In genomic region chr2:155751014-155751786, GRCm38 (mm10) we compare ENCODE assay signal across 8 mouse cellular contexts. TPM values are rescaled to one million over a fixed set of nuclear protein-coding genes. Genes with fewer than 3 reads are reported as not detected.
DNase-seq lines count a peak whose midpoint lies in the region; ATAC-seq lines count a peak whose summit lies in the region.

TSS of gene Procr (plus strand) at chr2:155751117.

- peak within 1 kb of the TSS; percentile 25 for H3K4me3 ChIP-seq in hindbrain, embryonic 11.5 days (ENCODE audit: low read depth, low read length)
- H3K4me3 ChIP-seq in limb, embryonic 15.5 days: peak within 1 kb of the TSS; percentile 41
- H3K4me3 ChIP-seq in midbrain, embryonic 15.5 days: peak within 1 kb of the TSS; percentile 23

- no peaks in the 10 kb centered on the region; the same call in 1 of the 2 replicates for H3K4me1 ChIP-seq in hindbrain, embryonic 11.5 days (replicated peaks; ENCODE audit: control insufficient read depth, insufficient read depth, low read length)
- H3K4me1 ChIP-seq in limb, embryonic 15.5 days: peaks cover 5% of the 10 kb centered on the region
- H3K4me1 ChIP-seq in midbrain, embryonic 15.5 days: peaks cover 7% of the 10 kb centered on the region; the same call in 1 of the 2 replicates

- ATAC-seq in hindbrain, embryonic 11.5 days (ENCODE audit: low FRiP score): no peak
- peak; percentile 75; the same call in 1 of the 2 replicates for ATAC-seq in limb, embryonic 15.5 days (ENCODE audit: insufficient number of reproducible peaks, low FRiP score, low TSS enrichment, low read depth)
- no peak for ATAC-seq in midbrain, embryonic 15.5 days (replicated peaks)

- H3K27me3 ChIP-seq in hindbrain, embryonic 11.5 days (ENCODE audit: control insufficient read depth, insufficient read depth, low read length): 0 out of 2 replicates have a peak, but pooled peaks cover 3% of the 10 kb centered on the region
- H3K27me3 ChIP-seq in limb, embryonic 15.5 days: peaks cover 3% of the 10 kb centered on the region; the same call in 1 of the 2 replicates
- peaks cover 8% of the 10 kb centered on the region for H3K27me3 ChIP-seq in midbrain, embryonic 15.5 days (replicated peaks)

- no peak within 1 kb of the TSS for H3K27ac ChIP-seq in hindbrain, embryonic 11.5 days (ENCODE audit: low read depth, low read length)
- no peak within 1 kb of the TSS for H3K27ac ChIP-seq in limb, embryonic 15.5 days
- H3K27ac ChIP-seq in midbrain, embryonic 15.5 days: no peak within 1 kb of the TSS

- DNase-seq in 3T3-L1 (ENCODE audit: low read depth, low spot score): peak; percentile 70
- DNase-seq in adrenal gland, postnatal 10 days: peak; percentile 72
- DNase-seq in forelimb bud, embryonic 11.5 days (ENCODE audit: low read depth, low spot score): peak; percentile 24
- peak; percentile 31 for DNase-seq in hindbrain, embryonic 11.5 days (ENCODE audit: low spot score)
- no peak for DNase-seq in layer of hippocampus, adult 9-10 months (ENCODE audit: low spot score)
- no peak for DNase-seq in layer of hippocampus, postnatal 14 days (ENCODE audit: low spot score in 2 of 2)

- no peaks in the 10 kb centered on the region for H3K9me3 ChIP-seq in hindbrain, embryonic 11.5 days (ENCODE audit: control insufficient read depth, low read length)
- H3K9me3 ChIP-seq in limb, embryonic 15.5 days: no peaks in the 10 kb centered on the region
- H3K9me3 ChIP-seq in midbrain, embryonic 15.5 days: no peaks in the 10 kb centered on the region

- WGBS in hindbrain, embryonic 11.5 days: 3% methylated on average over 25 of the region's 25 CpGs
- 2% methylated on average over 25 of the region's 25 CpGs for WGBS in limb, embryonic 15.5 days
- WGBS in midbrain, embryonic 15.5 days: 5% methylated on average over 25 of the region's 25 CpGs

- H3K9ac ChIP-seq in hindbrain, embryonic 11.5 days (ENCODE audit: low read depth, low read length): peak within 1 kb of the TSS; percentile 45
- H3K9ac ChIP-seq in limb, embryonic 15.5 days: peak within 1 kb of the TSS; percentile 40; the same call in 1 of the 2 replicates
- no peak within 1 kb of the TSS; the same call in 1 of the 2 replicates for H3K9ac ChIP-seq in midbrain, embryonic 15.5 days

- no peaks in the 10 kb centered on the region for H3K36me3 ChIP-seq in hindbrain, embryonic 11.5 days (ENCODE audit: control insufficient read depth, insufficient read depth, low read length)
- H3K36me3 ChIP-seq in limb, embryonic 15.5 days: no peaks in the 10 kb centered on the region
- H3K36me3 ChIP-seq in midbrain, embryonic 15.5 days (replicated peaks): no peaks in the 10 kb centered on the region

- H3K4me2 ChIP-seq in hindbrain, embryonic 11.5 days (replicated peaks; ENCODE audit: low read depth, low read length): peak within 1 kb of the TSS; percentile 49
- H3K4me2 ChIP-seq in limb, embryonic 15.5 days: peak within 1 kb of the TSS; percentile 68
- peak within 1 kb of the TSS; percentile 45 for H3K4me2 ChIP-seq in midbrain, embryonic 15.5 days

RNA-seq across cellular contexts. Expression of gene Procr, which starts in this region (rescaled TPM):
- 10 to 100 TPM; 20.6 to 34.4 TPM for total RNA-seq in adrenal gland, postnatal 10 days (2021)
- polyA plus RNA-seq in hindbrain, embryonic 11.5 days (2014; fragmentation: Nextera tagmentation; extraction: Ambion mirVana): 2.5 and 3.1 TPM in 2 replicates
- polyA plus RNA-seq in limb, embryonic 15.5 days (2015; fragmentation: Nextera tagmentation; extraction: Ambion mirVana): 6.1 and 8.4 TPM in 2 replicates
- 2.3 and 3.2 TPM in 2 replicates for polyA plus RNA-seq in midbrain, embryonic 15.5 days (2015; fragmentation: Nextera tagmentation; extraction: Ambion mirVana)
- 1 to 10 TPM; 1.3 to 1.6 TPM for total RNA-seq in layer of hippocampus, postnatal 14 days (2021)

Comparison
In these comparisons a context has a peak if more than half of its experiments do, and no peak if none do; other contexts are left out.
1. RNA of gene Procr (total RNA-seq): 20.6 to 34.4 TPM in adrenal gland, postnatal 10 days; 1.3 to 1.6 TPM in layer of hippocampus, postnatal 14 days; every median in the first group is over 4 times any median in the second.
2. DNase-seq: peak in 3T3-L1 (single experiment), adrenal gland, postnatal 10 days (single experiment), forelimb bud, embryonic 11.5 days (single experiment) and hindbrain, embryonic 11.5 days (single experiment); none in layer of hippocampus, adult 9-10 months (single experiment) and layer of hippocampus, postnatal 14 days (0 of 2).
3. Peak in every context shown above with its lines, with median percentiles within 50 percentile points of each other: H3K4me2 ChIP-seq and H3K4me3 ChIP-seq.